Mouse (Mus musculus) monocyte, adult 2 months (primary cell): ENCODE measurements around the gene Mob3a.

Source experiments
- DNase-seq, 2 experiments: peaks; one replicate each; pipeline ENCODE4 v3.0.0; 2022; ENCODE audit warnings: low spot score in 2 of 2, low read depth in 1 of 2

Gene Mob3a

GRCm38 (mm10) chr10:80701721-80702535 lies at the start of gene Mob3a, which contains the start of gene Izumo4:
Gene Mob3a (minus strand): TSS chr10:80701977.
Gene Izumo4 (plus strand): TSS chr10:80702184.
- peak; percentile 98 to 99 for DNase-seq

- peak; percentile 80 to 85 for DNase-seq
Measured at GRCm38 (mm10) chr10:80751188-80751832, 49.5 kb upstream of the Mob3a start.

GRCm38 (mm10) chr10:80748609-80749008 lies 46.8 kb upstream of the Mob3a start:
- no peak for DNase-seq

- DNase-seq: peak in 1 of 2 experiments; percentile 68
Measured at GRCm38 (mm10) chr10:80747410-80747809, 45.6 kb upstream of the Mob3a start.

GRCm38 (mm10) chr10:80744262-80744661 lies 42.5 kb upstream of the Mob3a start:
- peak in 1 of 2 experiments; percentile 40 for DNase-seq

DNA sequence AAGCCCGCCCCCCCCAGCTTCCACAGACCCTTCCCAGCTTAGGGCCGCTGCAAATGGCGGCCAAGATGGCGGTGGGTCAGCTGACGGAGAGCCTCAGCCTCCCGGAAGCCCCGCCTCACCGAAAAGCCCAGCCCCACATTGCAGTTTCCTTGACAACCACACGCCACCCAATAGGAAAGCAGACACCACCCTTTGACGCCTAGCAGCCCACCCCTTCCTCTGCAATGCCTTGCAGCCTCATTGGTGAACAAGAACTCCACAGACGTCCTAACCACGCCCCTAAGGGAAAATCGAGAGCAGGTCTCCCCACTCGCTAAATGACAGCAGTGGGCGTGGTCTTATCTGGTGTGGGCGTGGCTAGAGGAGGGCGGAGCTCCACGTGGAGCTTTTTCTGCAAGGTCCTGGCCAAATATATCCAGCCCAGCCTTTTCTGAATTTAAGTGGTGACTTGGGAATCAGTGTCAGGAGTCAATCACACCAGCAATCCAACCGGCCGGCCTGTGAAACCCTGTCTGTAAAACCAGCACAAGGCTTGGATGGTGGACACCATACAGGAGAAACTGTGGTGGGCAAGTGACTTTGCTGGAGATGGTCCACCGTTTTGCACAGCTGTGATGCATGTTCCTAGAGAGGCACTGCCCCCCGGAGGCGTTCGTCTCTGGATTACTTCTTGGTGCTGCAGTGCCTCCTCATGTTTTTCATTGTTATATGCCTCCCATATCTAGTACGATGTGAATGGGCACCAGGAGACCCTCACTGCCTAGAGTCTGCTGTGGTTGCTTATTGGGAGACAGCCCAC lies 40.6 kb upstream of the Mob3a start, which contains the start of gene Ap3d1:
Gene Ap3d1, minus strand, starts transcription at position 85 of the 799 bp plus-strand sequence.
- DNase-seq: peak; percentile 93 to 97

DNA sequence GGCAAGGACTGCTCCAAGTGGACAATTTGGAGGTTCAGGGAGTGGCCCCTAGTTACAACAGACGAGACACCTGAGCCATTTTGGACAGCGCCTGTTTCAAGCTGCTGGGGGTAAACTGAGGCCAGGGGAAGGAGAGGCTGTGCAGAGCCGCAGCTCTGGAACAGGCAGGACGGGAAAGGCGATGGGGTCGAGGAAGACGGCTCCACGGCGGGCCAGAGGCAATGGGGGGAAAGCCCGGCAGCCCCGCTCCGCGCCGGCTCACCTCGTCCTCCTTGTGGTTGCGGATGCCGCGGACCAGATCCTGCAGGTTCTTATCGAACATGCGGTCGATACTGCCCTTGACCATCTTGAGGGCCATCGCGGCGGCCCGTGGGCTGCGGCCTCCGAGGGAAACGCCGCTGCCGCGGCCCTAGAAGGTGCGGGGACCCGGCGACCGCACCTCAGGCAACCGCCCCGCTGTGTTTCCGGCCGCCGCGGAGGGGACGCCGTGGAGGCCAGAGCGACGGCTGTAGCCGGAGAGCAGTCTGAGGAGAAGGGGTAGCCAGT lies 39.9 kb upstream of the Mob3a start:
- peak in 1 of 2 experiments; percentile 28 for DNase-seq

GRCm38 (mm10) chr10:80741146-80741545 lies 39.4 kb upstream of the Mob3a start:
- DNase-seq: no peak

- DNase-seq: no peak
Measured at GRCm38 (mm10) chr10:80738657-80739056, 36.9 kb upstream of the Mob3a start.

GRCm38 (mm10) chr10:80736731-80737130 lies 35.0 kb upstream of the Mob3a start:
- DNase-seq: no peak

DNA sequence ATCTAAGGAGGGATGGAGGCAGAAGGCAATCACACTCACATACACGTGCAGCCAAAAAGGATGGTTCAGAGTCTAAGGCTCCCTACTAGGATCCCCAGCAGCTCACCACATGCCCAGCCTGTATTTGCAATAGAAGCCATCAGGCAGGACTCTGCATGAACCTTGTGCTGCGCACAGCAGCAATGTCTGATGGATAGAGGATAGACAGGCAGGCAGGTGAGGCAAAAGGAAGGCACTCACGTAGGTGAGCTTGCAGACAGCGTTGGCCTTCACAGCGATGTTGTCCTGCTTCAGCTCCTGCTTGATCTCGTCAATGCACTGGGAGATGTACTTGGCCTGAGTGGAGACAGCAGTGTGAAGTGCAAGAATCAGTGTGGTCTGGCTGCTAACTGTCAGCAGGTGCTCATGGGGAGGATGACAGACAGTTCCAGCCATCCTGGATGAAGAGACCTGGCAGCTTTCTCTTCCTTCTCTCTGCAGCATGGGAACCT lies 30.9 kb upstream of the Mob3a start:
- no peak for DNase-seq

DNA sequence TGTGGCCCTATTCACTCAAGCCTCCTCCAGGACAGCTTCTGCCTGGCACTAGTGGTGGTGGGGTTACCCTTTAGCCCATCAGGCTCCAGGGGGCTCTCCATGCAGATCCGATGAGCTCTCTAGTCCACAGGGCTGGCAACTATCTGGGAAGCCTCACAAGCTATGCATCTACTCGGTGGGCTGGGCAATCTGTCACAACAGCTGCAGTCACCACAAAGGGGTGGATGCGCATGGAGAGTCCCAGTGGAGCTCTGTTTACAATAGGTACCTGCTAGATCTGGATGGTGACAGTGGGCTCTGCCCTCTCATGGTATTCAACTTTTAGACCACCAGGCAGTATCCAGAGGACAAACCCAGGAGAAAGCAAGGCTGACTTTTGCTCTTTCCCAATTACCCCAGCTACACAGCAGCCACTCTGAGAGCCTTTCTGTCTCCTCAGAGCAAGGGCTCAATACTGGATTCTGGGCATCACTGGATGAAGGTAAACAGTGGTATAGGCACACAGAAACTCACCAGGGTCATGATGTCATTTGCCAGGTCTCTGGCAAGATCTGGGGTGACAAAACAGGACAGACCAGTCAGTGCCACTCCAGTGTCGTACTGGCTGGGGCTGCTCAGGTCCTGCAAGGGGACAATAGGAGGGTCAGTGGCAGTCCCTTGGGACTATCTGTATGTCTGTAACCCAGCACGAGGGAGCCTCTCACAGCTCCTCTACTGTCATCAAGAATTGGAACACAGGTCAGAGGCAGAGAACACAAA lies 25.8 kb upstream of the Mob3a start:
- no peak for DNase-seq

GRCm38 (mm10) chr10:80717281-80717680 lies 15.5 kb upstream of the Mob3a start:
- DNase-seq: no peak

DNA sequence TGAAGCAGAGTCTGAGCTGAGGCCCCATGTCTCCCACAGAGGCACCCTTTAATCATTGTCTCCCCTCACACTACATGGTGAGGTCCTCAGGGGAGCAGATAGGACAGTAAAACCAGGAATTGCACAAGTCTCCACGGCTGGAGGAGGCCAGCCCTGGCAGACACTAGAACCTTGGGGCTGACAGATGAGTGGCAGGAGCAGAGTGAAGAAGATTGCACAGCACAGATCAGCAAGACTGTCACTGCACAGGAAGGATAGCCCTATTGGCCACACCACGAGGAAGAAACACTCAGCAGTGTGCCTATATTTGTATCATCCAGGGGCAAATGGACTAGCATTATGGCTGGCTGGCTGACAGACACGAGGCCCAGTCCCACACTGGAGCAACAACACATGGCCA lies 9.1 kb upstream of the Mob3a start:
- DNase-seq: no peak

- DNase-seq: no peak
Measured at GRCm38 (mm10) chr10:80705479-80705878, 3.7 kb upstream of the Mob3a start.

DNA sequence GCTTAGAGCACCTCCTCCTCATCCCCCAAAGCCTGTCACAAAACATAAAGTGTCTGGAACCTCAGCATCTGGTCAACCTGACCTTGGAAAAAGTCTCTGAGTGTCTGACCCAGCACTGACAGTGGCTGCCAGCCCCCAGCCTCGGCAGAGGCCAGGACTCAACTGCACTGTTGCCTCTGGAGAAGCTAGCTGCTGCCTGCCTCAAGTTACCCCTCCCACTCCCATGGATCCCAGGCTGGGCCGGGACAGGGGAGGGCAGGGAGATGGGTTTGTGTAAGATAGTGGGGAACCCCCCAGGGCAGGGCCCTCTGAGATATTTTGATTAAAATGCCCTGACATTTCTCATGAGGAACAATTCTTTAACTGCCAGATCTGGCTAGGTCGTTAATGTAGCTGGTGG lies 3.3 kb upstream of the Mob3a start:
- no peak for DNase-seq

GRCm38 (mm10) chr10:80704418-80704817 lies 2.6 kb upstream of the Mob3a start:
- DNase-seq: no peak

- no peak for DNase-seq
Measured at GRCm38 (mm10) chr10:80703643-80704042, 1.9 kb upstream of the Mob3a start.

GRCm38 (mm10) chr10:80702536-80703390 lies 986 bp upstream of the Mob3a start:
- peak; percentile 91 to 92 for DNase-seq
